Mouse (Mus musculus) bone marrow macrophage, adult 2 months (primary cell): ENCODE measurements around the gene Lysmd3.

ENCODE experiments used
- CTCF ChIP-seq: IDR thresholded peaks from 2 replicates; pipeline ENCODE4 v1.5.1; 2012; ENCODE audit warnings: low read depth, mild to moderate bottlenecking, low read length, moderate library complexity
- POLR2A ChIP-seq: IDR thresholded peaks from 2 replicates; pipeline ENCODE4 v1.6.1; 2012; ENCODE audit warnings: mild to moderate bottlenecking, low read depth, low read length, borderline replicate concordance

- TF ChIP-seq CTCF, result no peak
- no peak for TF ChIP-seq POLR2A
Observed at GRCm38 (mm10) chr13:81689587-81689986, 32.1 kb downstream of the Lysmd3 start.
